8 mouse cellular contexts compared by ENCODE assay signal in genomic region chr17:29093110-29093952, GRCm38 (mm10). TPM values are rescaled to one million over a fixed set of nuclear protein-coding genes. Genes with fewer than 3 reads are reported as not detected.
DNase-seq lines count a peak whose midpoint lies in the region; ATAC-seq and TF ChIP-seq lines count a peak whose summit lies in the region.

No protein-coding gene starts in this region.

- no peak for TF ChIP-seq CTCF in kidney, postnatal 0 days (IDR thresholded peaks at IDR 0.05; ENCODE audit: low read depth)

- peaks cover 42% of the 10 kb centered on the region for H3K4me1 ChIP-seq in erythroblast, embryonic 14.5 days (ENCODE audit: control insufficient read depth)
- peaks cover 22% of the 10 kb centered on the region for H3K4me1 ChIP-seq in heart, embryonic 12.5 days (replicated peaks)
- 0 out of 2 replicates have a peak, but pooled peaks cover 5% of the 10 kb centered on the region for H3K4me1 ChIP-seq in kidney, postnatal 0 days (replicated peaks; ENCODE audit: insufficient read depth, low read length)
- peaks cover 33% of the 10 kb centered on the region for H3K4me1 ChIP-seq in liver, embryonic 12.5 days
- H3K4me1 ChIP-seq in stomach, embryonic 14.5 days (ENCODE audit: control insufficient read depth, insufficient read depth, low read length): peaks cover 17% of the 10 kb centered on the region; the same call in 1 of the 2 replicates

- H3K4me3 ChIP-seq in erythroblast, embryonic 14.5 days (replicated peaks): peak overlapping the region; percentile 91
- H3K4me3 ChIP-seq in heart, embryonic 12.5 days: peak overlapping the region; percentile 60
- peak overlapping the region; percentile 61 for H3K4me3 ChIP-seq in kidney, postnatal 0 days (replicated peaks; ENCODE audit: low read depth, low read length)
- H3K4me3 ChIP-seq in liver, embryonic 12.5 days: peak overlapping the region; percentile 59
- H3K4me3 ChIP-seq in stomach, embryonic 14.5 days (ENCODE audit: low read depth, low read length): peak overlapping the region; percentile 50

- H3K27ac ChIP-seq in heart, embryonic 12.5 days (ENCODE audit: poor library complexity, severe bottlenecking): no peak overlapping the region
- H3K27ac ChIP-seq in kidney, postnatal 0 days: peak overlapping the region; percentile 78
- no peak overlapping the region for H3K27ac ChIP-seq in liver, embryonic 12.5 days
- peak overlapping the region; percentile 49; the same call in 1 of the 2 replicates for H3K27ac ChIP-seq in stomach, embryonic 14.5 days (ENCODE audit: low read length)

- peak; percentile 60 for DNase-seq in brain, embryonic 18.5 days (ENCODE audit: low read depth, low spot score)
- peak; percentile 89 for DNase-seq in kidney, postnatal 0 days (ENCODE audit: low spot score)
- peak; percentile 66 to 71 for DNase-seq in natural killer cell, adult 2 months (ENCODE audit: low spot score in 2 of 2)

- H3K36me3 ChIP-seq in erythroblast, embryonic 14.5 days (ENCODE audit: control insufficient read depth): peaks cover 20% of the 10 kb centered on the region
- H3K36me3 ChIP-seq in heart, embryonic 12.5 days: peaks cover under 1% of the 10 kb centered on the region; the same call in 1 of the 2 replicates
- H3K36me3 ChIP-seq in kidney, postnatal 0 days (ENCODE audit: insufficient read depth, low read length): no peaks in the 10 kb centered on the region
- no peaks in the 10 kb centered on the region for H3K36me3 ChIP-seq in liver, embryonic 12.5 days
- no peaks in the 10 kb centered on the region for H3K36me3 ChIP-seq in stomach, embryonic 14.5 days (ENCODE audit: control insufficient read depth, insufficient read depth, low read length)

- peak overlapping the region; percentile 94 for H3K4me2 ChIP-seq in heart, embryonic 12.5 days
- H3K4me2 ChIP-seq in kidney, postnatal 0 days (ENCODE audit: low read length): peak overlapping the region; percentile 82
- peak overlapping the region; percentile 89 for H3K4me2 ChIP-seq in liver, embryonic 12.5 days
- peak overlapping the region; percentile 92 for H3K4me2 ChIP-seq in stomach, embryonic 14.5 days (replicated peaks; ENCODE audit: low read depth, low read length)

- H3K27me3 ChIP-seq in erythroblast, embryonic 14.5 days (ENCODE audit: control insufficient read depth): peaks cover 41% of the 10 kb centered on the region
- H3K27me3 ChIP-seq in heart, embryonic 12.5 days (replicated peaks): peaks cover 14% of the 10 kb centered on the region
- 0 out of 2 replicates have a peak, but pooled peaks cover 2% of the 10 kb centered on the region for H3K27me3 ChIP-seq in kidney, postnatal 0 days (ENCODE audit: insufficient read depth, low read length)
- H3K27me3 ChIP-seq in liver, embryonic 12.5 days (replicated peaks): peaks cover 55% of the 10 kb centered on the region
- H3K27me3 ChIP-seq in stomach, embryonic 14.5 days (ENCODE audit: control insufficient read depth, insufficient read depth, low read length): no peaks in the 10 kb centered on the region

- H3K9me3 ChIP-seq in erythroblast, embryonic 14.5 days (ENCODE audit: control insufficient read depth, low read length): no peaks in the 10 kb centered on the region
- H3K9me3 ChIP-seq in heart, embryonic 12.5 days (replicated peaks): no peaks in the 10 kb centered on the region
- H3K9me3 ChIP-seq in kidney, postnatal 0 days (replicated peaks; ENCODE audit: low read length): no peaks in the 10 kb centered on the region
- no peaks in the 10 kb centered on the region for H3K9me3 ChIP-seq in liver, embryonic 12.5 days (replicated peaks)
- H3K9me3 ChIP-seq in stomach, embryonic 14.5 days (ENCODE audit: control insufficient read depth, low read depth, low read length): no peaks in the 10 kb centered on the region

- ATAC-seq in CD4-positive, CD25-positive, alpha-beta regulatory T cell, adult 4 months: peak; percentile 50
- ATAC-seq in heart, embryonic 12.5 days (ENCODE audit: insufficient number of reproducible peaks, low FRiP score): peak; percentile 81
- ATAC-seq in kidney, postnatal 0 days (replicated peaks; ENCODE audit: low FRiP score, low read depth): peak; percentile 80
- peak; percentile 80 for ATAC-seq in liver, embryonic 12.5 days
- peak; percentile 87 for ATAC-seq in stomach, embryonic 14.5 days (ENCODE audit: insufficient number of reproducible peaks, insufficient read depth, low FRiP score, low read depth)

- WGBS in heart, embryonic 12.5 days: 8% methylated on average over 36 of the region's 36 CpGs
- WGBS in kidney, postnatal 0 days: 6% methylated on average over 34 of the region's 36 CpGs
- WGBS in liver, embryonic 12.5 days (ENCODE audit: insufficient replicate concordance): 7% methylated on average over 36 of the region's 36 CpGs
- 6% methylated on average over 36 of the region's 36 CpGs for WGBS in stomach, embryonic 14.5 days

- H3K9ac ChIP-seq in heart, embryonic 12.5 days: peak overlapping the region; percentile 78
- peak overlapping the region; percentile 77 for H3K9ac ChIP-seq in kidney, postnatal 0 days (ENCODE audit: low read depth, low read length)
- H3K9ac ChIP-seq in liver, embryonic 12.5 days: peak overlapping the region; percentile 61; the same call in 1 of the 2 replicates
- H3K9ac ChIP-seq in stomach, embryonic 14.5 days (replicated peaks; ENCODE audit: low read depth, low read length): peak overlapping the region; percentile 55; the same call in 1 of the 2 replicates

RNA-seq across cellular contexts. Expression of gene Cdkn1a, which starts 2.6 kb away (rescaled TPM):
- polyA plus RNA-seq in CD4-positive, CD25-positive, alpha-beta regulatory T cell, adult 4 months (2017; shearing (Covaris generic)): 1 to 10 TPM; 2.5 to 4.6 TPM
- 5.0 and 6.4 TPM in 2 replicates for polyA plus RNA-seq in erythroblast, embryonic 14.5 days (2012)
- polyA plus RNA-seq in heart, embryonic 12.5 days (2016; fragmentation: Nextera tagmentation; extraction: Ambion mirVana): 43.2 and 45.3 TPM in 2 replicates
- polyA plus RNA-seq in kidney, postnatal 0 days (2015; fragmentation: Nextera tagmentation; extraction: Ambion mirVana): 125 and 136 TPM in 2 replicates
- polyA plus RNA-seq in liver, embryonic 12.5 days (2016; fragmentation: Nextera tagmentation; extraction: Ambion mirVana): 8.3 and 9.6 TPM in 2 replicates
- polyA plus RNA-seq in stomach, embryonic 14.5 days (2014; fragmentation: Nextera tagmentation; extraction: Ambion mirVana): 62.0 and 62.6 TPM in 2 replicates

RNA-seq across cellular contexts. Expression of gene Rab44, which starts 20.6 kb away (rescaled TPM):
- polyA plus RNA-seq in CD4-positive, CD25-positive, alpha-beta regulatory T cell, adult 4 months (2017; shearing (Covaris generic)): not detected
- 0.16 and 0.38 TPM in 2 replicates for polyA plus RNA-seq in erythroblast, embryonic 14.5 days (2012)
- 0.13 TPM in 1 of 2 replicates, not detected in the other for polyA plus RNA-seq in heart, embryonic 12.5 days (2016; fragmentation: Nextera tagmentation; extraction: Ambion mirVana)
- polyA plus RNA-seq in kidney, postnatal 0 days (2015; fragmentation: Nextera tagmentation; extraction: Ambion mirVana): 0.21 and 0.22 TPM in 2 replicates
- 5.0 and 5.4 TPM in 2 replicates for polyA plus RNA-seq in liver, embryonic 12.5 days (2016; fragmentation: Nextera tagmentation; extraction: Ambion mirVana)
- polyA plus RNA-seq in stomach, embryonic 14.5 days (2014; fragmentation: Nextera tagmentation; extraction: Ambion mirVana): 0.39 and 0.97 TPM in 2 replicates

Comparison
In these comparisons a context has a peak if more than half of its experiments do, and no peak if none do; other contexts are left out.
1. H3K27ac ChIP-seq: peak in kidney, postnatal 0 days (single experiment) and stomach, embryonic 14.5 days (single experiment); none in heart, embryonic 12.5 days (single experiment) and liver, embryonic 12.5 days (single experiment).
2. Peak in every context shown above with its lines, with median percentiles within 50 percentile points of each other: ATAC-seq, DNase-seq, H3K4me3 ChIP-seq, H3K4me2 ChIP-seq and H3K9ac ChIP-seq.